Mouse (Mus musculus) inflammation-experienced regulatory T-cells, adult 6 months (primary cell): ENCODE data around the gene Rmdn3. TPM values are rescaled to one million over a fixed set of nuclear protein-coding genes. Genes with fewer than 3 reads are reported as not detected.

Source experiments
- polyA plus RNA-seq, 3 experiments: library from polyadenylated mRNA; unstranded; fragments of 100-300 nt; shearing (Covaris generic); gene quantifications; one replicate each; pipeline ENCODE4 v1.2.1; 2017

Rmdn3 gene
- polyA plus RNA-seq, 3 experiments from 2014 or later = 13.0 to 15.6 (median 14.5) TPM

Other genes with a start within 250 kb of the Rmdn3 start
- gene Chst14, start 230.5 kb downstream of the Rmdn3 start, polyA plus RNA-seq = 1 to 10 TPM; 1.1 to 1.6 (median 1.5) TPM
- gene Ccdc32, start 127.6 kb downstream of the Rmdn3 start, polyA plus RNA-seq = 10 to 100 TPM; 21.9 to 23.2 (median 22.8) TPM
- 1 to 10 TPM; 1.6 to 2.2 (median 2.0) TPM for gene Rpusd2, start 122.2 kb downstream of the Rmdn3 start, polyA plus RNA-seq
- gene Knl1, start 109.9 kb downstream of the Rmdn3 start, polyA plus RNA-seq = 10 to 100 TPM in 1 of 3 experiments, 1 to 10 TPM in 2; 4.6 to 49.6 (median 6.9) TPM
- gene Rad51, start 44.2 kb downstream of the Rmdn3 start, polyA plus RNA-seq = 10 to 100 TPM in 1 of 3 experiments, 1 to 10 TPM in 2; 3.8 to 40.3 (median 4.5) TPM
- under 1 TPM in 1 of 3 experiments, not detected in 2; 0.58 TPM for gene Gchfr, start 10.7 kb upstream of the Rmdn3 start, polyA plus RNA-seq
- gene Gm14137, start 17.5 kb upstream of the Rmdn3 start, polyA plus RNA-seq = under 1 TPM; 0.23 to 0.95 (median 0.47) TPM
- gene Zfyve19, start 51.6 kb upstream of the Rmdn3 start, polyA plus RNA-seq = 10 to 100 TPM; 50.7 to 65.5 (median 50.7) TPM
- 10 to 100 TPM; 16.0 to 22.4 (median 17.1) TPM for gene Dnajc17, start 51.8 kb upstream of the Rmdn3 start, polyA plus RNA-seq
- not detected for gene Ppp1r14d, start 72.9 kb upstream of the Rmdn3 start, polyA plus RNA-seq
- gene Spint1, start 80.3 kb upstream of the Rmdn3 start, polyA plus RNA-seq = under 1 TPM in 1 of 3 experiments, not detected in 2; 0.28 TPM
- under 1 TPM in 1 of 3 experiments, not detected in 2; 0.57 TPM for gene Rhov, start 114.2 kb upstream of the Rmdn3 start, polyA plus RNA-seq
- gene Vps18, start 131.7 kb upstream of the Rmdn3 start, polyA plus RNA-seq = 1 to 10 TPM; 5.5 to 6.1 (median 5.9) TPM
- not detected for gene Dll4, start 168.8 kb upstream of the Rmdn3 start, polyA plus RNA-seq
- not detected for gene Chac1, start 194.2 kb upstream of the Rmdn3 start, polyA plus RNA-seq